Mouse (Mus musculus): ENCODE data around the gene Rara.

DNA sequence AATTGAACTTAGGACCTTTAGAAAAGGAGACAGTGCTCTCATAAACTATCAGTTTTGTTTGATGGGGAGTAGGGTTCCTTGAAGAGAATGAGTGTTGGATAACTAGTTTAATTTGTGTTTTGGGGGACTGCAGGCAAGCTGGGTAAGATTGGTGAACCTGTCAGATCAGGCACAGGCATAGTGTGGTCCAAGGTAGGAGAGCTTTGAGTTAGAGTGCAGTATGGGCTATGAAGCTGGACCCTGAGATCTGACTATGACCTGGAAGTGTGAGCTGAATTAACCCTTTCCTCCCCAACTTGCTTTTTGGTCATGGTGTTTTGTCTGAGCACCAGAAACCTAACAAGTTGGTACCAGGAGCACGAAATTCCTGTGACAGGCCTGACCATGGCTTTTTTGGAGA, 86.2 kb downstream of the Rara start:
- TF ChIP-seq POLR2A (IDR thresholded peaks at IDR 0.05; ENCODE audit: insufficient read length, low read depth): no peak
- no peak for TF ChIP-seq USF1 (IDR thresholded peaks at IDR 0.05; ENCODE audit: low read depth)
- TF ChIP-seq MYOD1 (IDR thresholded peaks at IDR 0.05; ENCODE audit: control insufficient read depth in 1 of 3, insufficient read length in 2 of 3, low read depth in 2 of 3): no peak
- TF ChIP-seq TCF12 (IDR thresholded peaks at IDR 0.05; ENCODE audit: insufficient read depth, poor library complexity, severe bottlenecking): no peak
